Mouse (Mus musculus) neural tube, embryonic 11.5 days (tissue): ENCODE results near the gene Asic2. TPM values are rescaled to one million over a fixed set of nuclear protein-coding genes. Genes with fewer than 3 reads are reported as not detected.

Experiments used
- ATAC-seq: fragments of 200-750 bp; cut with Nextera tagmentation; 2 replicates; pipeline ENCODE4 v1.8.0; 2017; ENCODE audit warnings: moderate number of reproducible peaks, mild to moderate bottlenecking, moderate TSS enrichment, moderate library complexity; ENCODE audit not compliant: insufficient read depth, low FRiP score, low TSS enrichment
- DNase-seq: peaks from one replicate; pipeline ENCODE4 v3.0.0-alpha.2; 2015; ENCODE audit warnings: low spot score
- H3K27ac ChIP-seq: fragments of 300-500 bp; sonication (generic); 2 replicates; pipeline ENCODE4 v1.5.1; 2014; ENCODE audit warnings: low read depth, mild to moderate bottlenecking, low read length
- H3K27me3 ChIP-seq: fragments of 300-500 bp; sonication (generic); 2 replicates; pipeline ENCODE4 v1.6.1; 2014; ENCODE audit warnings: mild to moderate bottlenecking, low read length, mixed read lengths; ENCODE audit not compliant: control insufficient read depth, insufficient read depth
- H3K36me3 ChIP-seq: fragments of 300-500 bp; sonication (generic); 2 replicates; pipeline ENCODE4 v1.6.1; 2014; ENCODE audit warnings: mild to moderate bottlenecking, low read length, moderate library complexity, mixed read lengths; ENCODE audit not compliant: control insufficient read depth, insufficient read depth
- H3K4me1 ChIP-seq: fragments of 300-500 bp; sonication (generic); 2 replicates; pipeline ENCODE4 v1.6.1; 2014; ENCODE audit warnings: low read length, mixed read lengths; ENCODE audit not compliant: control insufficient read depth, insufficient read depth
- H3K4me2 ChIP-seq: fragments of 300-500 bp; sonication (generic); 2 replicates; pipeline ENCODE4 v1.6.1; 2014; ENCODE audit warnings: low read depth, mild to moderate bottlenecking, moderate library complexity
- H3K4me3 ChIP-seq: fragments of 300-500 bp; sonication (generic); 2 replicates; pipeline ENCODE4 v1.5.1; 2014; ENCODE audit warnings: low read depth, low read length
- H3K9ac ChIP-seq: fragments of 300-500 bp; sonication (generic); 2 replicates; pipeline ENCODE4 v1.6.1; 2014; ENCODE audit warnings: mild to moderate bottlenecking, low read length
- H3K9me3 ChIP-seq: fragments of 300-500 bp; sonication (generic); 2 replicates; pipeline ENCODE4 v1.6.1; 2016; ENCODE audit warnings: low read length; ENCODE audit not compliant: control insufficient read depth
- WGBS: fragments of 180-500 bp; shearing (Covaris S2); extraction: QIAGEN DNeasy Blood & Tissue Kit; methylation state at CpG from one replicate; pipeline ENCODE4 v1.1.7; 2014; 5-methylcytosine and 5-hydroxymethylcytosine counted together
- polyA plus RNA-seq: library from polyadenylated mRNA; unstranded; fragments of >200 nt; fragmentation: Nextera tagmentation; extraction: Ambion mirVana; gene quantifications from 2 replicates; pipeline ENCODE4 v1.2.1, GENCODE M21; 2014

Gene Asic2
- polyA plus RNA-seq, 1 experiment from 2014 or later: 2.5 TPM

- Histone ChIP-seq H3K27me3 (no peaks in the 10 kb centered on the region), H3K9me3 (no peaks in the 10 kb centered on the region), H3K36me3 (no peaks in the 10 kb centered on the region), H3K4me3 (no peak overlapping the region), H3K4me2 (no peak overlapping the region), H3K27ac (no peak overlapping the region), H3K9ac (no peak overlapping the region), H3K4me1 (no peaks in the 10 kb centered on the region)
- DNase-seq: no peak
- no peak for ATAC-seq
- 70% methylated on average over 5 of the region's 5 CpGs for WGBS
Measured at GRCm38 (mm10) chr11:81765288-81765687, 203.0 kb downstream of the Asic2 start.

- H3K36me3 ChIP-seq: no peaks in the 10 kb centered on the region
- DNase-seq (no peak), ATAC-seq (no peak)
- no peak overlapping the region for H3K4me2 ChIP-seq
- no peak overlapping the region for H3K27ac ChIP-seq
- 40% methylated on average over 3 of the region's 3 CpGs for WGBS
- H3K27me3 ChIP-seq: no peaks in the 10 kb centered on the region
- no peak overlapping the region for H3K4me3 ChIP-seq
- H3K9me3 ChIP-seq: no peaks in the 10 kb centered on the region
- no peak overlapping the region for H3K9ac ChIP-seq
- H3K4me1 ChIP-seq: no peaks in the 10 kb centered on the region
Measured at GRCm38 (mm10) chr11:81764778-81765177, 203.5 kb downstream of the Asic2 start.

- Histone ChIP-seq H3K4me1 (no peaks in the 10 kb centered on the region), H3K36me3 (no peaks in the 10 kb centered on the region), H3K4me2 (no peak overlapping the region), H3K27me3 (no peaks in the 10 kb centered on the region), H3K27ac (no peak overlapping the region), H3K4me3 (no peak overlapping the region), H3K9ac (no peak overlapping the region), H3K9me3 (no peaks in the 10 kb centered on the region)
- DNase-seq: no peak
- no peak for ATAC-seq
- 84% methylated on average over 4 of the region's 4 CpGs for WGBS
Measured at GRCm38 (mm10) chr11:81757221-81757620, 211.0 kb downstream of the Asic2 start.

GRCm38 (mm10) chr11:81750876-81751275, 217.4 kb downstream of the Asic2 start:
- H3K27ac ChIP-seq: no peak overlapping the region
- H3K9me3 ChIP-seq: no peaks in the 10 kb centered on the region
- H3K4me2 ChIP-seq: no peak overlapping the region
- no peaks in the 10 kb centered on the region for H3K4me1 ChIP-seq
- DNase-seq: no peak
- WGBS: 92% methylated on average over 5 of the region's 5 CpGs
- ATAC-seq: no peak
- no peaks in the 10 kb centered on the region for H3K36me3 ChIP-seq
- no peak overlapping the region for H3K4me3 ChIP-seq
- no peaks in the 10 kb centered on the region for H3K27me3 ChIP-seq
- no peak overlapping the region for H3K9ac ChIP-seq

- no peak for DNase-seq
- WGBS: 85% methylated on average over 1 of the region's 1 CpGs
- Histone ChIP-seq H3K4me3 (no peak overlapping the region), H3K27me3 (no peaks in the 10 kb centered on the region), H3K9ac (no peak overlapping the region), H3K9me3 (no peaks in the 10 kb centered on the region), H3K4me1 (no peaks in the 10 kb centered on the region), H3K27ac (no peak overlapping the region), H3K36me3 (no peaks in the 10 kb centered on the region), H3K4me2 (no peak overlapping the region)
- ATAC-seq: no peak
Measured at GRCm38 (mm10) chr11:81750016-81750415, 218.2 kb downstream of the Asic2 start.

- WGBS: 71% methylated on average over 3 of the region's 3 CpGs
Measured at GRCm38 (mm10) chr11:81738995-81739394, 229.3 kb downstream of the Asic2 start.

GRCm38 (mm10) chr11:81737777-81738176, 230.5 kb downstream of the Asic2 start:
- H3K27me3 ChIP-seq: no peaks in the 10 kb centered on the region
- H3K9me3 ChIP-seq: no peaks in the 10 kb centered on the region
- no peak for ATAC-seq
- no peaks in the 10 kb centered on the region for H3K4me1 ChIP-seq
- H3K9ac ChIP-seq: no peak overlapping the region
- no peak overlapping the region for H3K4me2 ChIP-seq
- H3K36me3 ChIP-seq: no peaks in the 10 kb centered on the region
- H3K4me3 ChIP-seq: no peak overlapping the region
- DNase-seq: no peak
- H3K27ac ChIP-seq: no peak overlapping the region
- whole genome bisulfite sequencing: 64% methylated on average over 3 of the region's 3 CpGs

More at GRCm38 (mm10) chr11:81738995-81739394, 229.3 kb downstream of the Asic2 start:
- ATAC-seq (no peak), DNase-seq (no peak)
- no peak overlapping the region for H3K9ac ChIP-seq
- H3K9me3 ChIP-seq: no peaks in the 10 kb centered on the region
- no peaks in the 10 kb centered on the region for H3K36me3 ChIP-seq
- no peaks in the 10 kb centered on the region for H3K27me3 ChIP-seq
- H3K4me3 ChIP-seq: no peak overlapping the region
- no peaks in the 10 kb centered on the region for H3K4me1 ChIP-seq
- no peak overlapping the region for H3K4me2 ChIP-seq
- H3K27ac ChIP-seq: no peak overlapping the region

- ATAC-seq (no peak), DNase-seq (no peak)
- no peak overlapping the region for H3K27ac ChIP-seq
- no peaks in the 10 kb centered on the region for H3K27me3 ChIP-seq
- H3K36me3 ChIP-seq: no peaks in the 10 kb centered on the region
- no peaks in the 10 kb centered on the region for H3K9me3 ChIP-seq
- WGBS: 83% methylated on average over 2 of the region's 2 CpGs
- H3K4me3 ChIP-seq: no peak overlapping the region
- no peak overlapping the region for H3K4me2 ChIP-seq
- no peaks in the 10 kb centered on the region for H3K4me1 ChIP-seq
- no peak overlapping the region for H3K9ac ChIP-seq
Measured at GRCm38 (mm10) chr11:81722071-81722470, 246.2 kb downstream of the Asic2 start.

GRCm38 (mm10) chr11:81714801-81715200, 253.5 kb downstream of the Asic2 start:
- no peaks in the 10 kb centered on the region for H3K27me3 ChIP-seq
- no peak overlapping the region for H3K27ac ChIP-seq
- no peak overlapping the region for H3K4me2 ChIP-seq
- no peak for DNase-seq
- WGBS: 63% methylated on average over 4 of the region's 4 CpGs
- no peaks in the 10 kb centered on the region for H3K36me3 ChIP-seq
- H3K4me3 ChIP-seq: no peak overlapping the region
- ATAC-seq: no peak
- no peaks in the 10 kb centered on the region for H3K9me3 ChIP-seq
- H3K9ac ChIP-seq: no peak overlapping the region
- H3K4me1 ChIP-seq: no peaks in the 10 kb centered on the region; the same call in 1 of the 2 replicates
